Mouse (Mus musculus): Measurements from ENCODE around the gene Chuk. TPM values are rescaled to one million over a fixed set of nuclear protein-coding genes. Genes with fewer than 3 reads are reported as not detected.
"Not testable (repeated sequence)": the region's sequence is repeated elsewhere in the genome, so short reads cannot be mapped to it uniquely, and the experiment has no call there.

Gene Chuk
- polyA plus RNA-seq, 1 experiment from 2014 or later, result 65.8 TPM

DNA sequence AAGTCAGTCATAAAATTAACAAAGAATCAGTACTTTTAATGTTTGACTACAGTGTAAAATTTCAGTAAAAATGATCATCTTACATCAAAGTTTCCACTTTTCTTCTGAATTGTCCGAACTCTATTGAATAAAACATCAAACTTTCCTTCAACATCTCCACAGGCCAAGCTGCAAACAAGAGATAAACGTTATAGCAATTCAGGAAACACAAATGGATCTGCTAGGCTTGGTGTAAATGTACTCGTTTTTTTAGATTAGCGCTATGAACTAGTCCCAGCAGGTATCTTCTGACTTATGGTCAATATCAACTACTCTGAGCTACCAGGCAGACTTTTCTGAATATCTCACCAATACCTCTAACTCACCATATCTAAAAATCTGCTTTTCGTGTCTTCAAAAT is 25.6 kb upstream of the Chuk start:
- Histone ChIP-seq H3K4me3 (no peak overlapping the region), H3K9me3 (no peaks in the 10 kb centered on the region), H3K4me1 (peaks cover 7% of the 10 kb centered on the region), H3K27me3 (no peaks in the 10 kb centered on the region), H3K36me3 (peaks cover 38% of the 10 kb centered on the region), H3K9ac (replicated peaks) (no peak overlapping the region), H3K4me2 (replicated peaks) (no peak overlapping the region), H3K27ac (replicated peaks) (no peak overlapping the region)
- WGBS, result 91% methylated on average over 5 of the region's 5 CpGs
- no peak for ATAC-seq (ENCODE audit: low FRiP score, low read depth)

DNA sequence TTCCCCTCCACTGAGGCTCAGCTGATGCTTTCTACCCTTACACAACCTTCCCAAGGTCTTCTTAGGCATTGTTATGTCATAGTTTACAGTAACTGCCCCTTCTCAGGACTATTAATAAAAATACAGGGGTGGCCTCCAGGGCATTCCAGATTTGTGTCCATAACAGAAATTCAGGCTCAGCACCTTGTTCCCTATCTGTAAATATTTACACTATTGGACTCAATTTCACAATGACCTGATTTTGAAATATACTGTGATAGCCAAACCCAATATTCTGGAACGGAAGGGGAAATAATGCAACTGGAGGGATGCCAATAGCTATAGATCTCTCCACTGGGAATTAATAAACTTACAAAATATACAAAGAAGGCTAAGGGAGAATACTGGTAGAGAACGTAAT is 21.3 kb upstream of the Chuk start:
- Histone ChIP-seq H3K4me3 (no peak overlapping the region), H3K27me3 (no peaks in the 10 kb centered on the region), H3K9me3 (no peaks in the 10 kb centered on the region), H3K4me2 (replicated peaks) (no peak overlapping the region), H3K9ac (replicated peaks) (no peak overlapping the region), H3K4me1 (no peaks in the 10 kb centered on the region), H3K27ac (replicated peaks) (no peak overlapping the region), H3K36me3 (peaks cover 80% of the 10 kb centered on the region)
- ATAC-seq (ENCODE audit: low FRiP score, low read depth), result no peak
- WGBS, result 98% methylated on average over 2 of the region's 2 CpGs

DNA sequence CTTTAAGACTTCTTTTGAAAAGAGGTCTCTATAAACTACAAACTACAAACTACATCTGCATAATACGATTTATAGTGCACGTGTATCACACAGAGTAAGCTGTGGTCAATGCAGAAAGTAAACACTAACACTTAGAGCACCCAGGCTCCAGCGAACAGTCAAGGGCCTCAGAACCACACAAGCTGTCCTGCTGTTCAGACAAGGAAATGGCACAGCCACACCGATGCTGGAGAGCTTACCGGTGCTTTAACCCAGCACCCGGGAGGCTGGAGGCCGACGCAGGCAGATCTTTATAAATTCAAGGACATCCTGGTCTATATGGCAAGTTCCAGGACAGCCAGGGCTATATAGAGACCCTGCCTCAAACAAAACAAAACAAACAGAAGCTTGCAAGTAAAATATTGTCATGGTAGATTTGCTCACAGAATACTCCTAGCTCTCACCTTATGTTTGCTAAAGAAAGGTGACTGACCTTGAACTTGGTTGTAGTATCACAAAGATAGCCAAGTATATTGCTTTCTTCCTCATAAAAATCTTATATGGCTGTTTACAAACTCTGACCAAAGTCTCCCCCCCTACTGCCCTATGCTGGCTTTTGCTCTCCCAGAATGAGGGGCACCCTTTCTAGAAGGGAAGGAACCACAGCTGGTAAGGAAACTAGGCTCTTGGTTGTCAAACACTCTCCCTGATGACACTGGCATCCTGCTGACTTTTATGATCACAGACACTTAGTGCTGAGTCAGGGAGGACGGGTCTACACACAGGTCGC is 20.6 kb upstream of the Chuk start:
- Histone ChIP-seq H3K4me2 (replicated peaks) (no peak overlapping the region), H3K9ac (replicated peaks) (no peak overlapping the region), H3K36me3 (peaks cover 86% of the 10 kb centered on the region), H3K4me1 (no peaks in the 10 kb centered on the region), H3K27ac (replicated peaks) (no peak overlapping the region), H3K4me3 (no peak overlapping the region), H3K9me3 (no peaks in the 10 kb centered on the region), H3K27me3 (no peaks in the 10 kb centered on the region)
- ATAC-seq (ENCODE audit: low FRiP score, low read depth), result no peak
- 92% methylated on average over 10 of the region's 10 CpGs for WGBS

DNA sequence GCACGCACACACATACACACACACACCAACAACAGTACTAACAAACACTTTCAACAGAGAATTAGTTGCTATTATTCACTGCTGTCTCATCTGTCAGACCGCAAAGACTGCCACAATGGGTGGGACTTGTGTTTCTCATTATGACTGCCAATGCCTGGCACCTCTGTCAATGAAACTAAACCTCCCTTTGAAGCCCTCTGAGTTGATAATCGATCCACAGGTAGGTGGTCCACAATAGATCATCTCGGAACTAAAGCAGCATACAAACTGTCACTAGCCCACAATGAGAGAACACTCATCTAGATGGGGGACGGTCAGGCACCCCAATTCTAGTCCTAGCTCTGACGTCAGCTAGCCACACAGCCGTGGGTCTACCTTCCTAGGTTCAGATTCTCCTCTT is 13.9 kb upstream of the Chuk start:
- no peak overlapping the region for H3K27ac ChIP-seq (replicated peaks)
- H3K9ac ChIP-seq (replicated peaks), result no peak overlapping the region
- no peak overlapping the region for H3K4me3 ChIP-seq
- H3K27me3 ChIP-seq, result no peaks in the 10 kb centered on the region
- 96% methylated on average over 7 of the region's 7 CpGs for whole genome bisulfite sequencing
- ATAC-seq (ENCODE audit: low FRiP score, low read depth), result no peak
- H3K9me3 ChIP-seq, result no peaks in the 10 kb centered on the region
- H3K4me2 ChIP-seq (replicated peaks), result no peak overlapping the region
- peaks cover 91% of the 10 kb centered on the region for H3K36me3 ChIP-seq
- H3K4me1 ChIP-seq, result no peaks in the 10 kb centered on the region

DNA sequence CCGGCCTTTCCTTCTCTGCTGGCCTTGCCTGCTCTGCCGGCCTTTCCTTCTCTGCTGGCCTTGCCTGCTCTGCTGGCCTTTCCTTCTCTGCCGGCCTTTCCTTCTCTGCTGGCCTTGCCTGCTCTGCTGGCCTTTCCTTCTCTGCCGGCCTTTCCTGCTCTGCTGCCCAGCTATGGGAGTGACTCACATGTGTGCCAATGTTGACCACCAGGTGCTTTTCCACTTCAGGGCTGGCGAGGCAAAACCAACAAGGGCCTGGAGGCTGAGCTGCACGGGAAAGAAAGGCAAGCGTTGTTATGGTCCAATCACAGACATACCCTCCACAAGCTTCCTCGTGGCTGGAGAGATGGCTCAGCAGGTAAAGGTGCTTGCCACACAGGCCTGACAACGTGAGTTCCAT is 13.4 kb upstream of the Chuk start:
- H3K9me3 ChIP-seq; H3K4me2 ChIP-seq (replicated peaks); H3K27me3 ChIP-seq; ATAC-seq (ENCODE audit: low FRiP score, low read depth); H3K27ac ChIP-seq (replicated peaks); H3K4me1 ChIP-seq; H3K9ac ChIP-seq (replicated peaks); H3K4me3 ChIP-seq: not testable (repeated sequence)
- 93% methylated on average over 9 of the region's 9 CpGs for WGBS
- H3K36me3 ChIP-seq, result peaks cover 91% of the 10 kb centered on the region

DNA sequence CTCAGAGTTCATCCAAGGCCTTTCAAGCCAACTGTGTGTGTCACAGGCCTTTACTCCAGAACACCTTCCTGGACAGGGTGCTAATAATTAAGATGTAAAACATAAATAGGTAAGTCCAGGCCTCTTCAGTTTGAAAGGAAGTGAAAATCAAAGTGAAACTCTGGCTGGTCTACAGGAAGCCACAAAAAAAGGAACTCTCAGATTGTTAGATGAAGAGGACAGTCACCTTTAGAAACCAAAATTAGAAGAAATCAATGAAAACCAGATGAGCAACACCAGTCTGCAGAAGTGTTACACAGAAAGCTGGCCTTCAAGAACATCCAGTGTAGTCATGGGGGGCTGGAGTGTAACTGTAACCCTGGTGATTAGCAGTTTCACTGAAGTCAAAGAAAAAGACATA is 10.5 kb upstream of the Chuk start:
- no peak overlapping the region for H3K4me3 ChIP-seq
- H3K9me3 ChIP-seq, result no peaks in the 10 kb centered on the region
- H3K9ac ChIP-seq (replicated peaks), result no peak overlapping the region
- no peaks in the 10 kb centered on the region for H3K27me3 ChIP-seq
- no peak for ATAC-seq (ENCODE audit: low FRiP score, low read depth)
- H3K27ac ChIP-seq (replicated peaks), result no peak overlapping the region
- H3K4me2 ChIP-seq (replicated peaks), result no peak overlapping the region
- no peaks in the 10 kb centered on the region for H3K4me1 ChIP-seq
- H3K36me3 ChIP-seq, result peaks cover 85% of the 10 kb centered on the region

DNA sequence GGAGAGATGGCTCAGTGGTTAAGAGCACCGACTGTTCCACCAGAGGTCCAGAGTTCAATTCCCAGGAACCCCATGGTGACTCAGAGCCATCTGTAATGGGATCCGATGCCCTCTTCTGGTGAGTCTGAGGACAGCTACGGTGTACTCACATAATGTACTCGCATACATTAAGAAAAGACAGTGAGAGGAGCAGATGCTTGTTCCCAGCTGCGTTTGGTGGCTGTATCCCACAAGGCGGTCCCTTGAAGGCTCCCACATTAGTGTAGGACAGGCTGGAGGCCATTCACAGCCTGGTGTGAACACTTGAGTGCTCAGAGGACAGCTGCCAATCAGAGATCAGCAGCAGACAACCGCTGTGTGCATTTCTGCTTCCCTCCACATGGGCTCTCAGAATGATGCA is 4.4 kb upstream of the Chuk start:
- Histone ChIP-seq H3K4me3 (no peak overlapping the region), H3K4me2 (replicated peaks) (no peak overlapping the region), H3K9me3 (no peaks in the 10 kb centered on the region), H3K4me1 (peaks cover 7% of the 10 kb centered on the region), H3K27ac (replicated peaks) (no peak overlapping the region), H3K27me3 (no peaks in the 10 kb centered on the region), H3K36me3 (peaks cover 61% of the 10 kb centered on the region), H3K9ac (replicated peaks) (no peak overlapping the region)
- ATAC-seq (ENCODE audit: low FRiP score, low read depth), result no peak
- WGBS, result 50% methylated on average over 7 of the region's 7 CpGs

DNA sequence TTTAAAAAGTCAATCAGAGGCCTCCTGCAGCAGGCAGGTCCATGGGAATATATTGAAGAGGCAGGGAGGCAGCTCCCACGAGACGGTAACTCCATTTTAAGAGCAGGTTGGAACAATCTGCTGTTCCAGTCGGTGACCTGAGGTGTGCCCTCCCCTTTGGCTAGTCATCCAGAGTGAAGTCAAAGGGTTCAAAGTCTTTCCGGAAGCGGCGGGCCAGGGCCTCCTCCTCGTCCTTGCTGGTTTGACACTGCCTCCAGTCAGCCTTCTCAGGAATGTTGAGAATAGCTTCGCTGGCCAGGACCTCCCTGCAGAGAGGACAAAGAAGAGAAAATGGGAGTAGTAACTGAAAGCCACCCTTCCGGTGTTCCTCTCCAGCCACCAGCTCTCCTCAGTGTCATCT is 3.1 kb upstream of the Chuk start:
- Histone ChIP-seq H3K9me3 (no peaks in the 10 kb centered on the region), H3K4me2 (replicated peaks) (no peak overlapping the region), H3K9ac (replicated peaks) (no peak overlapping the region), H3K36me3 (peaks cover 49% of the 10 kb centered on the region), H3K4me1 (peaks cover 20% of the 10 kb centered on the region), H3K4me3 (no peak overlapping the region), H3K27ac (replicated peaks) (no peak overlapping the region), H3K27me3 (no peaks in the 10 kb centered on the region)
- no peak for ATAC-seq (ENCODE audit: low FRiP score, low read depth)
- WGBS, result 91% methylated on average over 9 of the region's 9 CpGs

DNA sequence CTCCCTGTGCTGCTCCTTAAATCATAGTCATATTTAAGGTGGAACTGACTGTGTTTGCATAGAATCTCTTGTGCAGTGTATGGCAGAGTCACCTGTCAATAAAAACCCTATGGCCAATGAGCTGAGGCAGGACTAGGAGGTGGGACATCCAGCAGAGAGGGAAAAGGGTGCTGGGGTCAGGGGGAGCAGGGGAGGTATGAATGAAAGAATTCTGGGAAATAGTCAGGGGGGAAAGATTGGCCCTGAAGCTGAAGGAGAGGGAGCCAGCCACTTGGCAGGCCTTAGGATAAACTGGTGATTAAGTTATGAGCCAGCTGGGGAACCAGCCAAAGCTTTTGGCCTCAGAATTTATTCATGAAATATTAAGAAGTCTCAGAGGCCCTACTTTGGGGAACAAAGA is 1.7 kb upstream of the Chuk start:
- Histone ChIP-seq H3K4me1 (peaks cover 22% of the 10 kb centered on the region), H3K4me2 (replicated peaks) (no peak overlapping the region), H3K9me3 (no peaks in the 10 kb centered on the region), H3K4me3 (no peak overlapping the region), H3K27ac (replicated peaks) (no peak overlapping the region), H3K27me3 (no peaks in the 10 kb centered on the region), H3K36me3 (peaks cover 41% of the 10 kb centered on the region), H3K9ac (replicated peaks) (no peak overlapping the region)
- no peak for ATAC-seq (ENCODE audit: low FRiP score, low read depth)

DNA sequence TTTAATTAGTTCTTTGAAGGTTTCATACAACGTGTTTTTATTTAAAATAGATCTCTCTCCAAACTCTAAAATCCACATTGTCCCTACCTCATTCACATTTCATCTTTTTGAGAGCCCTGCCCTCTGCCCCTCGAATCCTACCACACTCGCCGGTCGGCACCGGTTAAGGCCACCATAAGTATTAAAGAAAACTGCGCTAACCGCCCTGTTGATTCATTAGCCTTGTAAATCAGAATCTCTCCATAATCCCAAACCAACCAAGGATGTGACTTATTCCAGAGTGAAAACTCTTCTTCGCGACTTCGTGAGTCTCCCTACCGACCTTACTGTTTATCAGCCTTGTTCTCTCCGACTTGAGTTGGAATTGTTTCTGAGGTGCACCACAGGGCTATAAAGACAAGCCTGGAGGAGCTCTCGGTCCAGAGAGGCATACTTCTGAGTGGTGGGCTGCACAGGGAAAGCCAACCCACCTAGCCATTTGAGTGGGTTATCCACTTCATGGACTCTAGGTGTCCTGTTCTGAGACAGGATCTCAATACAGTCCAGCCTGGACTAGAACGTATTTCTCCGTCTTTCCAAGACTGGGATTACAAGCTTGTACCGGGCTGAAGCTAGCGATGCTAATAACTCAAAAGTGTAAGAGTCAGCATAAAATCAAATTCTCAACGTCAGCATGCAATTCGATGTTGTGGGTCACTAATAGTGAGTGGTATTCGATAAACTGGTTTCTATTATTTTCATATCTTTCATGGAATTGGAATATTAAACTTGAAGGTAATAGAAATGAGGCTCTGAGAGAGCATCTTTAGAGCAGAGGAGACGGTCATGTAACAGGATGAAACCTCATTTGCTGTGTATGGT is 611 bp upstream of the Chuk start:
- Histone ChIP-seq H3K9me3 (no peaks in the 10 kb centered on the region), H3K9ac (replicated peaks) (peak overlapping the region; percentile 68), H3K4me2 (replicated peaks) (peak overlapping the region; percentile 90), H3K4me3 (peak overlapping the region; percentile 92), H3K27ac (replicated peaks) (peak overlapping the region; percentile 52), H3K36me3 (peaks cover 30% of the 10 kb centered on the region), H3K27me3 (no peaks in the 10 kb centered on the region), H3K4me1 (peaks cover 22% of the 10 kb centered on the region)
- peak; percentile 57 for ATAC-seq (ENCODE audit: low FRiP score, low read depth)
- 30% methylated on average over 22 of the region's 22 CpGs for WGBS

DNA sequence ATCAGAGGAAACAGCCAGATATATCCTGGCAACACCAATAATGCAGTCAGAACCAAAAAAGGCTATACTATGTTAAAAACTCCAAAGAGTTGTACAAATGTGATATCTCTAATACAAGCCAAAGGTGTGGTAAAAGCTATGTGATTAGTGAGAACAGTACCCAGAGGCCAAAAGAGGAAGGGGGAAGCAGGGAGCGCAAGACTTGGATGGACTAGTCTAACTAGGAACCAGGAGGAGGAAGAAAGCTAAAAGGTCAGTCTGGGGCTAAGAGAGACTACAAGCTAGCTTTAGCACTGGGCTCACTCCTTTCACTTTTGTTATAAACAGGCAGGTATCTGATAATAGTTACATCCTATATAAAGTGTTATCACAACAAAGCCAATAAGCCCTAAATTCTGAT is 2.9 kb downstream of the Chuk start:
- Histone ChIP-seq H3K27me3 (no peaks in the 10 kb centered on the region), H3K9me3 (no peaks in the 10 kb centered on the region), H3K4me2 (replicated peaks) (no peak overlapping the region), H3K4me3 (no peak overlapping the region), H3K27ac (replicated peaks) (no peak overlapping the region), H3K9ac (replicated peaks) (no peak overlapping the region), H3K4me1 (peaks cover 22% of the 10 kb centered on the region), H3K36me3 (peaks cover 14% of the 10 kb centered on the region)
- no peak for ATAC-seq (ENCODE audit: low FRiP score, low read depth)
- 96% methylated on average over 1 of the region's 1 CpGs for WGBS

DNA sequence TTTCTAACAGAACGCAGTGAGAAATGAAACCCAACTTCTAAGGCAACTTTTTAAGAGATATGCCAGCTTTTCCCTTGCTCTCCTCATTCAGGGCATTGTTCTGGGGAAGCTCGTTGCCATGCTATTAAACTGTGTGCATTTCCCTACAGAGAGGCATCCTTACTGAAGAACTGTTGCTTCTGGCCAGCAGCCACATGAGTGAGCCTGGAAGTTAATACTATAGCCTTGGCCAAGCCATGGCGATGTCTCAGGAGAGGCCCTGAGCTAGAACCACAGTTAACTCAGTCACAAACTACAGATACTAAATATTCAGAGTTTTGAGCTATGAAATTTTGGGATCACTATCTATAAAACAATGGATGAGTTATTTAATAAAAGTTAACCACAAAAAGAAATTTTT is 4.3 kb downstream of the Chuk start:
- Histone ChIP-seq H3K4me2 (replicated peaks) (no peak overlapping the region), H3K4me1 (peaks cover 20% of the 10 kb centered on the region), H3K27ac (replicated peaks) (no peak overlapping the region), H3K36me3 (peaks cover 23% of the 10 kb centered on the region), H3K9me3 (no peaks in the 10 kb centered on the region), H3K27me3 (no peaks in the 10 kb centered on the region), H3K4me3 (no peak overlapping the region), H3K9ac (replicated peaks) (no peak overlapping the region)
- 96% methylated on average over 3 of the region's 3 CpGs for WGBS
- ATAC-seq (ENCODE audit: low FRiP score, low read depth), result no peak
